Mouse (Mus musculus) cerebellum, postnatal 4 days (tissue): ENCODE measurements around the gene A430005L14Rik.
"Not testable (repeated sequence)": the region's sequence is repeated elsewhere in the genome, so short reads cannot be mapped to it uniquely, and the experiment has no call there.

Experiments used
- DNase-seq, 2 experiments: peaks; one replicate each; pipeline ENCODE4 v3.0.0; 2022; ENCODE audit warnings: low spot score in 2 of 2, mixed read lengths in 1 of 2

The A430005L14Rik gene

GRCm38 (mm10) chr4:153956569-153957405 lies at the start of gene A430005L14Rik:
TSS of gene A430005L14Rik (plus strand) at chr4:153957237.
- peak; percentile 96 to 97 for DNase-seq

- peak in 1 of 2 experiments; percentile 21 for DNase-seq
Observed at GRCm38 (mm10) chr4:153907573-153907972, 49.5 kb upstream of the A430005L14Rik start.

GRCm38 (mm10) chr4:153913635-153914034 lies 43.4 kb upstream of the A430005L14Rik start:
- no peak for DNase-seq

- DNase-seq, result no peak
Observed at GRCm38 (mm10) chr4:153917773-153918500, 39.1 kb upstream of the A430005L14Rik start.

GRCm38 (mm10) chr4:153920517-153921233 lies 36.4 kb upstream of the A430005L14Rik start:
- DNase-seq, result no peak

- DNase-seq, result not testable (repeated sequence)
Observed at GRCm38 (mm10) chr4:153922090-153922489, 34.9 kb upstream of the A430005L14Rik start.

- DNase-seq, result no peak
Observed at GRCm38 (mm10) chr4:153928772-153929299, 28.2 kb upstream of the A430005L14Rik start.

GRCm38 (mm10) chr4:153929425-153929824 lies 27.6 kb upstream of the A430005L14Rik start:
- no peak for DNase-seq

GRCm38 (mm10) chr4:153929921-153930320 lies 27.1 kb upstream of the A430005L14Rik start:
- DNase-seq, result no peak

GRCm38 (mm10) chr4:153943243-153943642 lies 13.8 kb upstream of the A430005L14Rik start:
- DNase-seq, result peak; percentile 31 to 63

- peak in 1 of 2 experiments; percentile 24 for DNase-seq
Observed at GRCm38 (mm10) chr4:153944261-153944660, 12.8 kb upstream of the A430005L14Rik start.

GRCm38 (mm10) chr4:153945741-153946140 lies 11.3 kb upstream of the A430005L14Rik start:
- DNase-seq, result no peak

GRCm38 (mm10) chr4:153950372-153950771 lies 6.7 kb upstream of the A430005L14Rik start:
- DNase-seq, result no peak

GRCm38 (mm10) chr4:153951150-153951549 lies 5.9 kb upstream of the A430005L14Rik start:
- DNase-seq, result no peak

- DNase-seq, result no peak
Observed at GRCm38 (mm10) chr4:153951692-153952091, 5.3 kb upstream of the A430005L14Rik start.

GRCm38 (mm10) chr4:153955651-153956050 lies 1.4 kb upstream of the A430005L14Rik start:
- peak in 1 of 2 experiments; percentile 56 for DNase-seq

GRCm38 (mm10) chr4:153957444-153958250 lies 610 bp downstream of the A430005L14Rik start:
- DNase-seq, result no peak

- no peak for DNase-seq
Observed at GRCm38 (mm10) chr4:153962631-153963030, 5.6 kb downstream of the A430005L14Rik start.

- no peak for DNase-seq
Observed at GRCm38 (mm10) chr4:153966651-153967050, 9.6 kb downstream of the A430005L14Rik start.

- no peak for DNase-seq
Observed at GRCm38 (mm10) chr4:153967556-153967955, 10.5 kb downstream of the A430005L14Rik start.

GRCm38 (mm10) chr4:153968063-153968462 lies 11.0 kb downstream of the A430005L14Rik start:
- no peak for DNase-seq
